Mouse (Mus musculus) heart, embryonic 12.5 days (tissue): ENCODE measurements around the gene Klk10. TPM values are rescaled to one million over a fixed set of nuclear protein-coding genes. Genes with fewer than 3 reads are reported as not detected.

Experiments
- ATAC-seq: fragments of 200-750 bp; cut with Nextera tagmentation; 2 replicates; pipeline ENCODE4 v1.8.0; 2017; ENCODE audit warnings: moderate TSS enrichment, moderate library complexity; ENCODE audit not compliant: insufficient number of reproducible peaks, low FRiP score
- H3K27ac ChIP-seq: fragments of 300-500 bp; sonication (generic); 2 replicates; pipeline ENCODE4 v1.5.1; 2016; ENCODE audit warnings: mild to moderate bottlenecking, moderate library complexity; ENCODE audit not compliant: poor library complexity, severe bottlenecking
- H3K27me3 ChIP-seq: fragments of 300-500 bp; sonication (generic); replicated peaks from 2 replicates; pipeline ENCODE4 v1.6.1; 2016; ENCODE audit warnings: mild to moderate bottlenecking, moderate library complexity
- H3K36me3 ChIP-seq: fragments of 300-500 bp; sonication (generic); 2 replicates; pipeline ENCODE4 v1.6.1; 2016; ENCODE audit warnings: mild to moderate bottlenecking, moderate library complexity
- H3K4me1 ChIP-seq: fragments of 300-500 bp; sonication (generic); replicated peaks from 2 replicates; pipeline ENCODE4 v1.6.1; 2016; ENCODE audit warnings: mild to moderate bottlenecking
- H3K4me2 ChIP-seq: fragments of 300-500 bp; sonication (generic); 2 replicates; pipeline ENCODE4 v1.6.1; 2016; ENCODE audit warnings: mild to moderate bottlenecking, moderate library complexity
- H3K4me3 ChIP-seq: fragments of 300-500 bp; sonication (generic); 2 replicates; pipeline ENCODE4 v1.5.1; 2016; ENCODE audit warnings: mild to moderate bottlenecking
- H3K9ac ChIP-seq: fragments of 300-500 bp; sonication (generic); 2 replicates; pipeline ENCODE4 v1.6.1; 2016; ENCODE audit warnings: mild to moderate bottlenecking, moderate library complexity
- H3K9me3 ChIP-seq: fragments of 300-500 bp; sonication (generic); replicated peaks from 2 replicates; pipeline ENCODE4 v1.6.1; 2016; ENCODE audit warnings: mild to moderate bottlenecking, moderate library complexity
- WGBS: fragments of 180-500 bp; shearing (Covaris S2); methylation state at CpG from one replicate; pipeline ENCODE4 v1.1.7; 2016; 5-methylcytosine and 5-hydroxymethylcytosine counted together
- polyA plus RNA-seq: library from polyadenylated mRNA; unstranded; fragments of >200 nt; fragmentation: Nextera tagmentation; extraction: Ambion mirVana; gene quantifications from 2 replicates; pipeline ENCODE4 v1.2.1, GENCODE M21; 2016

Klk10 gene
- polyA plus RNA-seq, result 0.23 TPM in 1 of 2 replicates, not detected in the other

DNA sequence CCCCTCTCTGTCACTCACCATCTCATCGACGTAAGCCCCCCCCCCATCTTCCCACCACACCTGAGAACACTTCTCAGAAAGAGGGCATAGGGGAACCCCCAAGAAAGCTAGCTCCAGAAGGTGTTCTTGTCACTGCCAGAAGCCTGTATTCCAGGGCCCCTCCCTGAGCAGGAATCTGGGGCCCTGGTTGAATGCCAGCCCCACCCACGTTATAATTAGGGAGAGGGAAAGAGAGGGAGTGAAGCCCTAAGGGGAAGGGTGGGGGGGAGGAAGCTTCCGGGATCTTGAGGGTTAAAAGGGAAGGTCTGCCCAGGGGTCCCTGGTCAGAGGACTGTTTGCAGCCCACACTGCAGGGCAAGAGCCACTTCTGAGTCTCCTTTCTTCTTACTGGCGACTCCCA, at the start of gene Klk10:
TSS of gene Klk10 (plus strand) at position 290 of the 400 bp plus-strand sequence.
- Histone ChIP-seq H3K27me3 (peaks cover 27% of the 10 kb centered on the region), H3K4me1 (peaks cover 6% of the 10 kb centered on the region; the same call in 1 of the 2 replicates), H3K9ac (no peak within 1 kb of the TSS), H3K36me3 (no peaks in the 10 kb centered on the region), H3K4me2 (no peak within 1 kb of the TSS), H3K27ac (no peak within 1 kb of the TSS), H3K4me3 (no peak within 1 kb of the TSS), H3K9me3 (no peaks in the 10 kb centered on the region)
- WGBS, result 40% methylated on average over 5 of the region's 5 CpGs
- ATAC-seq, result no peak

DNA sequence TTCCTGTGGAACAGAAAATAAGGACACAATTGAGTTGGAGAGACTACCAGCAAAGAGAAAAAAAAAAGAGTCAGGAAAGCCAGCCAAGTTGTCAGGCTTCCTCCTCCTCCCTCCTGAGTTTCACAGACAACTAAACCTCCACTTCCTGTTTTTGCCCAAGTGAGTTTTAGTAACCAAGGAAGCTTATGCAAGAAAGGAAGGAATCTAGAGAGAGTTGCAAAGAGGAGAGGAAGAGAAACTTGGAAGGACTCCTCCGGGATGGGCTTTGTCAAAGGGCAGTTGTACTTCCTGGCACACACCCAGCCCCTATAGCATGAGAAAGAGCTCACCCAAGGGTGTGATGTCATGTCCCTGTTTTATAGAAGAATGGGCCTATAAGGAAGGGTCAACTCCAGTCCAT, 33.0 kb upstream of the Klk10 start:
- H3K27ac ChIP-seq, result no peak overlapping the region
- no peak for ATAC-seq

GRCm38 (mm10) chr7:43752806-43753205, 28.0 kb upstream of the Klk10 start:
- no peak for ATAC-seq
- 50% methylated on average over 2 of the region's 2 CpGs for WGBS

More for the DNA sequence above, 33.0 kb upstream of the Klk10 start:
- no peak overlapping the region for H3K4me3 ChIP-seq
- H3K9ac ChIP-seq, result no peak overlapping the region
- H3K27me3 ChIP-seq, result no peaks in the 10 kb centered on the region
- WGBS, result 39% methylated on average over 1 of the region's 1 CpGs
- H3K4me2 ChIP-seq, result no peak overlapping the region
- no peaks in the 10 kb centered on the region; the same call in 1 of the 2 replicates for H3K9me3 ChIP-seq
- no peaks in the 10 kb centered on the region for H3K4me1 ChIP-seq
- H3K36me3 ChIP-seq, result no peaks in the 10 kb centered on the region

GRCm38 (mm10) chr7:43766484-43766883, 14.4 kb upstream of the Klk10 start:
- H3K36me3 ChIP-seq, result no peaks in the 10 kb centered on the region
- H3K9ac ChIP-seq, result no peak overlapping the region
- no peak overlapping the region for H3K27ac ChIP-seq
- 44% methylated on average over 8 of the region's 8 CpGs for WGBS
- no peak overlapping the region for H3K4me3 ChIP-seq
- H3K4me1 ChIP-seq, result no peaks in the 10 kb centered on the region
- H3K27me3 ChIP-seq, result no peaks in the 10 kb centered on the region
- no peaks in the 10 kb centered on the region for H3K9me3 ChIP-seq
- no peak overlapping the region for H3K4me2 ChIP-seq
- ATAC-seq, result no peak

More at GRCm38 (mm10) chr7:43752806-43753205, 28.0 kb upstream of the Klk10 start:
- H3K4me2 ChIP-seq, result no peak overlapping the region
- no peaks in the 10 kb centered on the region for H3K27me3 ChIP-seq
- H3K9me3 ChIP-seq, result no peaks in the 10 kb centered on the region; the same call in 1 of the 2 replicates
- H3K27ac ChIP-seq, result no peak overlapping the region
- no peak overlapping the region for H3K9ac ChIP-seq
- H3K4me1 ChIP-seq, result no peaks in the 10 kb centered on the region
- no peak overlapping the region for H3K4me3 ChIP-seq
- H3K36me3 ChIP-seq, result no peaks in the 10 kb centered on the region

- Histone ChIP-seq H3K27ac (no peak within 1 kb of the TSS), H3K9me3 (no peaks in the 10 kb centered on the region), H3K36me3 (no peaks in the 10 kb centered on the region), H3K4me3 (no peak within 1 kb of the TSS), H3K27me3 (no peaks in the 10 kb centered on the region), H3K9ac (no peak within 1 kb of the TSS), H3K4me1 (no peaks in the 10 kb centered on the region), H3K4me2 (no peak within 1 kb of the TSS)
- no peak for ATAC-seq
- 70% methylated on average over 4 of the region's 4 CpGs for whole genome bisulfite sequencing
Measured at GRCm38 (mm10) chr7:43768597-43768996, 12.2 kb upstream of the Klk10 start, which contains the start of gene Klk12. Klk12 (plus strand) TSS chr7:43768897.

- H3K4me3 ChIP-seq, result no peak overlapping the region
- no peak overlapping the region for H3K27ac ChIP-seq
- H3K36me3 ChIP-seq, result no peaks in the 10 kb centered on the region
- H3K27me3 ChIP-seq, result no peaks in the 10 kb centered on the region
- no peak overlapping the region for H3K4me2 ChIP-seq
- 88% methylated on average over 8 of the region's 8 CpGs for WGBS
- no peak overlapping the region for H3K9ac ChIP-seq
- H3K4me1 ChIP-seq, result no peaks in the 10 kb centered on the region
- no peak for ATAC-seq
- H3K9me3 ChIP-seq, result no peaks in the 10 kb centered on the region
Measured at GRCm38 (mm10) chr7:43769636-43770035, 11.2 kb upstream of the Klk10 start.

DNA sequence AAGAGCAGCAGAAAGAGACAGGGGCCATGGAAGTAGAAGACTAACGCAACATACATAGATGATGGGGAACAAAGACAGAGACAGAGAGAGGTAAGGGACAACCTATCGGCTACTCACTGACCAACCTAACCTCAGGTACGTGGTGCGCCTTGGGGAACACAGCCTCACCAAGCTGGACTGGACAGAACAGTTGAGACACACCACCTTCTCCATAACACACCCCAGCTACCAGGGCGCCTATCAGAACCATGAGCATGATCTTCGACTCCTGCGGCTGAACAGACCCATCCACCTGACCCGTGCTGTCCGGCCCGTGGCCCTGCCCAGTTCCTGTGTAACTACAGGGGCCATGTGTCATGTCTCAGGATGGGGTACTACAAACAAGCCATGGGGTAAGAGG, 10.1 kb upstream of the Klk10 start:
- Histone ChIP-seq H3K9ac (no peak overlapping the region), H3K27ac (no peak overlapping the region), H3K4me3 (no peak overlapping the region), H3K27me3 (no peaks in the 10 kb centered on the region), H3K9me3 (no peaks in the 10 kb centered on the region), H3K4me1 (no peaks in the 10 kb centered on the region), H3K4me2 (no peak overlapping the region), H3K36me3 (no peaks in the 10 kb centered on the region)
- 91% methylated on average over 10 of the region's 10 CpGs for WGBS
- ATAC-seq, result peak; percentile 27; the same call in 1 of the 2 replicates

- H3K4me2 ChIP-seq, result no peak overlapping the region
- H3K27me3 ChIP-seq, result no peaks in the 10 kb centered on the region
- no peaks in the 10 kb centered on the region for H3K36me3 ChIP-seq
- ATAC-seq, result no peak
- no peaks in the 10 kb centered on the region for H3K4me1 ChIP-seq
- H3K9me3 ChIP-seq, result no peaks in the 10 kb centered on the region
- no peak overlapping the region for H3K27ac ChIP-seq
- 79% methylated on average over 6 of the region's 6 CpGs for WGBS
- no peak overlapping the region for H3K4me3 ChIP-seq
- no peak overlapping the region for H3K9ac ChIP-seq
Measured at GRCm38 (mm10) chr7:43771916-43772315, 8.9 kb upstream of the Klk10 start.

DNA sequence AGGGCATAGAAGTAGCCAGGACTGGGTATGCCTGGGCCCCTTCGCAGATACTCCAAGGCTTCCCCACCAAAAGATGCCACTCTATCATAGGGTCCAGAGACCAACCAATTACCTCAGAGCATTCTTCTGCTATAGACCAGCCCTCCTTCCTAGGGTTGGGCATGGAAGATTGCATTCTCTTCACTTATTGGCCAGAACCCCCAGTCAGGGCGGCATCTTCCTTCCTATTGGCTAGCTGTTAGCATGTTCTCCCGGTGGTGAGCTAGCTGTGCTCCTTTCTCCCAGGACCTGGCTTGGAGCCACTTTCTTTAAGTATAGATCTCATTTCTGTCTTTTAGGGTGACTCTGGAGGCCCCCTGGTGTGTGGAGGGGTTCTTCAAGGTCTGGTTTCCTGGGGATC, 7.9 kb upstream of the Klk10 start:
- Histone ChIP-seq H3K27ac (no peak overlapping the region), H3K4me2 (no peak overlapping the region), H3K36me3 (no peaks in the 10 kb centered on the region), H3K9ac (no peak overlapping the region), H3K4me1 (no peaks in the 10 kb centered on the region), H3K27me3 (no peaks in the 10 kb centered on the region), H3K9me3 (no peaks in the 10 kb centered on the region), H3K4me3 (no peak overlapping the region)
- no peak for ATAC-seq
- WGBS, result 69% methylated on average over 3 of the region's 3 CpGs

GRCm38 (mm10) chr7:43774364-43774763, 6.5 kb upstream of the Klk10 start, which contains the start of gene Klk11:
Klk11 (plus strand) TSS chr7:43774604.
- Histone ChIP-seq H3K4me2 (no peak within 1 kb of the TSS), H3K36me3 (no peaks in the 10 kb centered on the region), H3K27me3 (no peaks in the 10 kb centered on the region), H3K4me3 (no peak within 1 kb of the TSS), H3K9ac (no peak within 1 kb of the TSS), H3K27ac (no peak within 1 kb of the TSS), H3K9me3 (no peaks in the 10 kb centered on the region), H3K4me1 (no peaks in the 10 kb centered on the region)
- ATAC-seq, result no peak
- WGBS, result 84% methylated on average over 5 of the region's 5 CpGs

DNA sequence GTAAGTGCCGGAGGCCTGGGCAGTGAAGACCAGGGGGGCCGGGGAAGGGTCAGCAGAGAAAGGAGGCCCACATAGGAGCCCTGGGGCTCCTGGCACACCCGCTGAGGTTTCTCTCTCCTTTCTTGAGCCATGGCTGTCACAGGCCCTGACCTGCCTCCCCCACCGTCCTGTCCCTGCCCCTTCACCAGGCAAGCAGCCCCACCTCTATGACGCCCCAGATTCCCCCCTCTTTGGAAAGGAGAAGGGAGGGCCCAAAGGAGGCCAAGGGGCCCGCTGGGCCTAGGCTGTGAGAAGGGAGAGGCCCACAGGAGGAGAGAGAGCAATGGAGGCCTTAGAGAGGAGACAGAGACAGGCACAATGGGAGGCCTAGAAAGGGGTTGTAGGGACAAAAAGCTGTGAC, 6.0 kb upstream of the Klk10 start:
- Histone ChIP-seq H3K4me3 (no peak overlapping the region), H3K27me3 (no peaks in the 10 kb centered on the region), H3K9ac (no peak overlapping the region), H3K4me2 (no peak overlapping the region), H3K27ac (no peak overlapping the region), H3K9me3 (no peaks in the 10 kb centered on the region), H3K4me1 (no peaks in the 10 kb centered on the region), H3K36me3 (no peaks in the 10 kb centered on the region)
- WGBS, result 61% methylated on average over 6 of the region's 6 CpGs
- no peak for ATAC-seq
